Mouse (Mus musculus) hindbrain, embryonic 15.5 days (tissue): Measurements from ENCODE around the gene Ifitm2. TPM values are rescaled to one million over a fixed set of nuclear protein-coding genes. Genes with fewer than 3 reads are reported as not detected.
A peak's percentile ranks its signal among the peaks of the same experiment; 100 is the strongest.

ENCODE experiments used
- ATAC-seq: fragments of 200-750 bp; cut with Nextera tagmentation; 2 replicates; pipeline ENCODE4 v1.8.0; 2017; ENCODE audit warnings: low read depth, moderate number of reproducible peaks, moderate TSS enrichment; ENCODE audit not compliant: low FRiP score
- H3K27ac ChIP-seq: fragments of 300-500 bp; sonication (generic); replicated peaks from 2 replicates; pipeline ENCODE4 v1.5.1; 2015; ENCODE audit warnings: mild to moderate bottlenecking, inconsistent platforms
- H3K27me3 ChIP-seq: fragments of 300-500 bp; sonication (generic); 2 replicates; pipeline ENCODE4 v1.6.1; 2015; ENCODE audit warnings: control low read depth, inconsistent platforms
- H3K36me3 ChIP-seq: fragments of 300-500 bp; sonication (generic); 2 replicates; pipeline ENCODE4 v1.6.1; 2015; ENCODE audit warnings: control low read depth, inconsistent platforms
- H3K4me1 ChIP-seq: fragments of 300-500 bp; sonication (generic); replicated peaks from 2 replicates; pipeline ENCODE4 v1.6.1; 2015; ENCODE audit warnings: control low read depth, inconsistent platforms
- H3K4me2 ChIP-seq: fragments of 300-500 bp; sonication (generic); 2 replicates; pipeline ENCODE4 v1.6.1; 2015; ENCODE audit warnings: moderate library complexity, mild to moderate bottlenecking, inconsistent platforms
- H3K4me3 ChIP-seq: fragments of 300-500 bp; sonication (generic); 2 replicates; pipeline ENCODE4 v1.5.1; 2015; ENCODE audit warnings: mild to moderate bottlenecking, inconsistent platforms
- H3K9ac ChIP-seq: fragments of 300-500 bp; sonication (generic); 2 replicates; pipeline ENCODE4 v1.6.1; 2015; ENCODE audit warnings: inconsistent platforms
- H3K9me3 ChIP-seq: fragments of 300-500 bp; sonication (generic); 2 replicates; pipeline ENCODE4 v1.6.1; 2016; ENCODE audit warnings: control low read depth, inconsistent platforms
- WGBS: fragments of 180-500 bp; shearing (Covaris S2); methylation state at CpG from one replicate; pipeline ENCODE4 v1.1.7; 2015; 5-methylcytosine and 5-hydroxymethylcytosine counted together
- polyA plus RNA-seq: library from polyadenylated mRNA; unstranded; fragments of >200 nt; fragmentation: Nextera tagmentation; extraction: Ambion mirVana; gene quantifications from 2 replicates; pipeline ENCODE4 v1.2.1, GENCODE M21; 2015

Ifitm2 gene
- polyA plus RNA-seq, 1 experiment from 2014 or later: 193 TPM

GRCm38 (mm10) chr7:140961416-140961815 lies 5.6 kb upstream of the Ifitm2 start:
- no peak for ATAC-seq
- no peaks in the 10 kb centered on the region for H3K9me3 ChIP-seq
- H3K36me3 ChIP-seq: no peaks in the 10 kb centered on the region
- no peak overlapping the region for H3K4me2 ChIP-seq
- no peaks in the 10 kb centered on the region for H3K27me3 ChIP-seq
- no peak overlapping the region for H3K4me3 ChIP-seq
- H3K4me1 ChIP-seq: no peaks in the 10 kb centered on the region
- no peak overlapping the region for H3K9ac ChIP-seq
- WGBS: 58% methylated on average over 2 of the region's 2 CpGs
- no peak overlapping the region for H3K27ac ChIP-seq

GRCm38 (mm10) chr7:140960026-140960425 lies 4.2 kb upstream of the Ifitm2 start:
- WGBS: 50% methylated on average over 5 of the region's 5 CpGs
- no peak overlapping the region for H3K9ac ChIP-seq
- 0 out of 2 replicates have a peak, but pooled peaks cover 5% of the 10 kb centered on the region for H3K4me1 ChIP-seq
- H3K4me2 ChIP-seq: no peak overlapping the region
- no peaks in the 10 kb centered on the region for H3K9me3 ChIP-seq
- no peak for ATAC-seq
- no peak overlapping the region for H3K27ac ChIP-seq
- H3K27me3 ChIP-seq: no peaks in the 10 kb centered on the region
- H3K4me3 ChIP-seq: no peak overlapping the region
- H3K36me3 ChIP-seq: no peaks in the 10 kb centered on the region

GRCm38 (mm10) chr7:140959181-140959901 lies 3.6 kb upstream of the Ifitm2 start:
- 4% methylated on average over 9 of the region's 9 CpGs for WGBS
- Histone ChIP-seq H3K9me3 (no peaks in the 10 kb centered on the region), H3K36me3 (no peaks in the 10 kb centered on the region), H3K4me2 (no peak overlapping the region), H3K27ac (no peak overlapping the region), H3K4me1 (0 out of 2 replicates have a peak, but pooled peaks cover 9% of the 10 kb centered on the region), H3K9ac (no peak overlapping the region), H3K27me3 (no peaks in the 10 kb centered on the region), H3K4me3 (no peak overlapping the region)
- no peak for ATAC-seq

GRCm38 (mm10) chr7:140956556-140956869 lies 726 bp upstream of the Ifitm2 start:
- no peaks in the 10 kb centered on the region for H3K36me3 ChIP-seq
- H3K4me3 ChIP-seq: no peak overlapping the region
- H3K4me1 ChIP-seq: 0 out of 2 replicates have a peak, but pooled peaks cover 12% of the 10 kb centered on the region
- no peaks in the 10 kb centered on the region for H3K27me3 ChIP-seq
- no peak overlapping the region for H3K9ac ChIP-seq
- H3K9me3 ChIP-seq: no peaks in the 10 kb centered on the region
- no peak overlapping the region for H3K4me2 ChIP-seq
- no peak for ATAC-seq
- no peak overlapping the region for H3K27ac ChIP-seq
- WGBS: 61% methylated on average over 6 of the region's 6 CpGs

GRCm38 (mm10) chr7:140955342-140955741 lies 445 bp downstream of the Ifitm2 start:
- Histone ChIP-seq H3K9ac (peak overlapping the region; percentile 34), H3K9me3 (no peaks in the 10 kb centered on the region), H3K27ac (0 out of 2 replicates have a peak overlapping the region, but pooled peaks have one; percentile 15), H3K4me3 (peak overlapping the region; percentile 29), H3K36me3 (no peaks in the 10 kb centered on the region), H3K4me1 (peaks cover 19% of the 10 kb centered on the region; the same call in 1 of the 2 replicates), H3K27me3 (no peaks in the 10 kb centered on the region), H3K4me2 (peak overlapping the region; percentile 62)
- peak; percentile 49 for ATAC-seq
- 12% methylated on average over 17 of the region's 17 CpGs for WGBS

GRCm38 (mm10) chr7:140954733-140955071 lies 1.1 kb downstream of the Ifitm2 start:
- no peak for ATAC-seq
- peak overlapping the region; percentile 29 for H3K4me3 ChIP-seq
- H3K27me3 ChIP-seq: no peaks in the 10 kb centered on the region
- peak overlapping the region; percentile 62 for H3K4me2 ChIP-seq
- H3K36me3 ChIP-seq: no peaks in the 10 kb centered on the region
- no peak overlapping the region for H3K9ac ChIP-seq
- H3K27ac ChIP-seq: no peak overlapping the region
- 22% methylated on average over 9 of the region's 9 CpGs for WGBS
- H3K9me3 ChIP-seq: no peaks in the 10 kb centered on the region
- H3K4me1 ChIP-seq: peaks cover 19% of the 10 kb centered on the region; the same call in 1 of the 2 replicates

- Histone ChIP-seq H3K4me2 (peak overlapping the region; percentile 62), H3K4me3 (peak overlapping the region; percentile 29; the same call in 1 of the 2 replicates), H3K27me3 (no peaks in the 10 kb centered on the region), H3K9me3 (no peaks in the 10 kb centered on the region), H3K9ac (no peak overlapping the region), H3K36me3 (no peaks in the 10 kb centered on the region), H3K4me1 (peaks cover 19% of the 10 kb centered on the region; the same call in 1 of the 2 replicates), H3K27ac (no peak overlapping the region)
- 71% methylated on average over 15 of the region's 15 CpGs for WGBS
- ATAC-seq: no peak
These were observed 1.7 kb downstream of the Ifitm2 start for GRCm38 (mm10) chr7:140953800-140954732.

GRCm38 (mm10) chr7:140953133-140953532 lies 2.7 kb downstream of the Ifitm2 start:
- Histone ChIP-seq H3K27me3 (no peaks in the 10 kb centered on the region), H3K27ac (no peak overlapping the region), H3K9me3 (no peaks in the 10 kb centered on the region), H3K4me2 (no peak overlapping the region), H3K4me1 (peaks cover 19% of the 10 kb centered on the region; the same call in 1 of the 2 replicates), H3K36me3 (no peaks in the 10 kb centered on the region), H3K4me3 (no peak overlapping the region), H3K9ac (no peak overlapping the region)
- 90% methylated on average over 11 of the region's 11 CpGs for WGBS
- ATAC-seq: no peak

GRCm38 (mm10) chr7:140952441-140952840 lies 3.3 kb downstream of the Ifitm2 start:
- Histone ChIP-seq H3K36me3 (no peaks in the 10 kb centered on the region), H3K27ac (no peak overlapping the region), H3K4me2 (no peak overlapping the region), H3K9me3 (no peaks in the 10 kb centered on the region), H3K4me1 (peaks cover 19% of the 10 kb centered on the region; the same call in 1 of the 2 replicates), H3K27me3 (no peaks in the 10 kb centered on the region), H3K9ac (no peak overlapping the region), H3K4me3 (no peak overlapping the region)
- ATAC-seq: no peak
- WGBS: 89% methylated on average over 7 of the region's 7 CpGs

- H3K4me3 ChIP-seq: no peak overlapping the region
- no peaks in the 10 kb centered on the region for H3K9me3 ChIP-seq
- no peak overlapping the region for H3K4me2 ChIP-seq
- H3K27ac ChIP-seq: no peak overlapping the region
- H3K27me3 ChIP-seq: no peaks in the 10 kb centered on the region
- no peaks in the 10 kb centered on the region for H3K36me3 ChIP-seq
- ATAC-seq: no peak
- H3K9ac ChIP-seq: no peak overlapping the region
- WGBS: 87% methylated on average over 6 of the region's 6 CpGs
- peaks cover 19% of the 10 kb centered on the region; the same call in 1 of the 2 replicates for H3K4me1 ChIP-seq
These were observed 4.0 kb downstream of the Ifitm2 start for GRCm38 (mm10) chr7:140951765-140952164.

GRCm38 (mm10) chr7:140951051-140951450 lies 4.7 kb downstream of the Ifitm2 start:
- no peak overlapping the region for H3K4me3 ChIP-seq
- H3K9me3 ChIP-seq: no peaks in the 10 kb centered on the region
- WGBS: 53% methylated on average over 8 of the region's 8 CpGs
- H3K27ac ChIP-seq: no peak overlapping the region
- H3K27me3 ChIP-seq: no peaks in the 10 kb centered on the region
- H3K4me2 ChIP-seq: no peak overlapping the region
- H3K36me3 ChIP-seq: no peaks in the 10 kb centered on the region
- peaks cover 19% of the 10 kb centered on the region; the same call in 1 of the 2 replicates for H3K4me1 ChIP-seq
- H3K9ac ChIP-seq: no peak overlapping the region
- no peak for ATAC-seq
